23 mouse cellular contexts compared by ENCODE assay signal in genomic region chr8:66759716-66760115, GRCm38 (mm10).
A peak's percentile ranks its signal among the peaks of the same experiment; 100 is the strongest.
DNase-seq lines count a peak whose midpoint lies in the region; ATAC-seq and TF ChIP-seq lines count a peak whose summit lies in the region.
"Had no signal": no experiment of that assay in that cellular context is flagged by ENCODE, and none has a peak within 500 bp of the region (broad histone marks: within the 10 kb centered on the region; RNA-seq: fewer than 3 reads in every experiment).

No protein-coding gene starts in this region.

- H3K4me3 ChIP-seq in forebrain, postnatal 0 days (ENCODE audit: low read depth, low read length): no peak overlapping the region
- H3K4me3 ChIP-seq in forebrain, embryonic 11.5 days (ENCODE audit: low read depth, low read length): no peak overlapping the region
- no peak overlapping the region for H3K4me3 ChIP-seq in heart, embryonic 13.5 days
- H3K4me3 ChIP-seq in heart, embryonic 12.5 days: no peak overlapping the region
- no peak overlapping the region for H3K4me3 ChIP-seq in lung, embryonic 16.5 days (ENCODE audit: low read length)
- H3K4me3 ChIP-seq: embryonic facial prominence, embryonic 15.5 days; gastrocnemius, adult 2 months; hindbrain, embryonic 12.5 days; kidney, embryonic 15.5 days; midbrain, embryonic 10.5 days; neural tube, embryonic 15.5 days had no signal

- no peaks in the 10 kb centered on the region for H3K36me3 ChIP-seq in forebrain, postnatal 0 days (ENCODE audit: insufficient read depth)
- no peaks in the 10 kb centered on the region for H3K36me3 ChIP-seq in forebrain, embryonic 11.5 days (ENCODE audit: control insufficient read depth, insufficient read depth, low read length)
- no peaks in the 10 kb centered on the region for H3K36me3 ChIP-seq in heart, embryonic 13.5 days
- no peaks in the 10 kb centered on the region for H3K36me3 ChIP-seq in heart, embryonic 12.5 days
- no peaks in the 10 kb centered on the region for H3K36me3 ChIP-seq in lung, embryonic 16.5 days (ENCODE audit: control insufficient read depth, insufficient read depth, low read length)
- H3K36me3 ChIP-seq: embryonic facial prominence, embryonic 15.5 days; hindbrain, embryonic 12.5 days; kidney, embryonic 15.5 days; midbrain, embryonic 10.5 days; neural tube, embryonic 15.5 days had no signal

- peak; percentile 64 for ATAC-seq in forebrain, postnatal 0 days
- ATAC-seq in forebrain, embryonic 11.5 days (replicated peaks; ENCODE audit: low FRiP score): no peak
- no peak for ATAC-seq in heart, embryonic 13.5 days (ENCODE audit: extremely low read depth, insufficient number of reproducible peaks, low FRiP score, low TSS enrichment)
- no peak for ATAC-seq in heart, embryonic 12.5 days (ENCODE audit: insufficient number of reproducible peaks, low FRiP score)
- peak; percentile 71 for ATAC-seq in lung, embryonic 16.5 days (ENCODE audit: low read depth)

- TF ChIP-seq CTCF in forebrain, postnatal 0 days (IDR thresholded peaks at IDR 0.05; ENCODE audit: low read depth): no peak

- H3K27me3 ChIP-seq in forebrain, postnatal 0 days (ENCODE audit: insufficient read depth, low read length): no peaks in the 10 kb centered on the region
- no peaks in the 10 kb centered on the region for H3K27me3 ChIP-seq in forebrain, embryonic 11.5 days (ENCODE audit: control insufficient read depth, insufficient read depth, low read length)
- no peaks in the 10 kb centered on the region for H3K27me3 ChIP-seq in heart, embryonic 13.5 days (replicated peaks)
- no peaks in the 10 kb centered on the region for H3K27me3 ChIP-seq in heart, embryonic 12.5 days (replicated peaks)
- no peaks in the 10 kb centered on the region for H3K27me3 ChIP-seq in lung, embryonic 16.5 days (ENCODE audit: control insufficient read depth, insufficient read depth, low read depth, low read length)
- H3K27me3 ChIP-seq: embryonic facial prominence, embryonic 15.5 days; hindbrain, embryonic 12.5 days; kidney, embryonic 15.5 days; neural tube, embryonic 15.5 days had no signal

- H3K4me1 ChIP-seq in forebrain, postnatal 0 days (ENCODE audit: insufficient read depth): no peaks in the 10 kb centered on the region
- no peaks in the 10 kb centered on the region for H3K4me1 ChIP-seq in forebrain, embryonic 11.5 days (replicated peaks; ENCODE audit: control insufficient read depth, insufficient read depth, low read length)
- peaks cover 13% of the 10 kb centered on the region for H3K4me1 ChIP-seq in heart, embryonic 13.5 days
- peaks cover 7% of the 10 kb centered on the region for H3K4me1 ChIP-seq in heart, embryonic 12.5 days (replicated peaks)
- H3K4me1 ChIP-seq in lung, embryonic 16.5 days (replicated peaks; ENCODE audit: control insufficient read depth, insufficient read depth, low read length): no peaks in the 10 kb centered on the region
- H3K4me1 ChIP-seq: embryonic facial prominence, embryonic 15.5 days; hindbrain, embryonic 12.5 days; kidney, embryonic 15.5 days; midbrain, embryonic 10.5 days; neural tube, embryonic 15.5 days had no signal

- no peak overlapping the region for H3K27ac ChIP-seq in forebrain, postnatal 0 days (ENCODE audit: low read depth, low read length)
- no peak overlapping the region for H3K27ac ChIP-seq in forebrain, embryonic 11.5 days (ENCODE audit: low read depth, low read length)
- peak overlapping the region; percentile 50; the same call in 1 of the 2 replicates for H3K27ac ChIP-seq in heart, embryonic 13.5 days (replicated peaks)
- H3K27ac ChIP-seq in heart, embryonic 12.5 days (ENCODE audit: poor library complexity, severe bottlenecking): no peak overlapping the region; the same call in 1 of the 2 replicates
- H3K27ac ChIP-seq in lung, embryonic 16.5 days (ENCODE audit: low read length): no peak overlapping the region
- H3K27ac ChIP-seq: embryonic facial prominence, embryonic 15.5 days; gastrocnemius, adult 2 months; hindbrain, embryonic 12.5 days; kidney, embryonic 15.5 days; midbrain, embryonic 10.5 days; neural tube, embryonic 15.5 days had no signal

- no peaks in the 10 kb centered on the region for H3K9me3 ChIP-seq in forebrain, postnatal 0 days (ENCODE audit: low read length)
- no peaks in the 10 kb centered on the region for H3K9me3 ChIP-seq in forebrain, embryonic 11.5 days (ENCODE audit: control insufficient read depth, low read length)
- no peaks in the 10 kb centered on the region for H3K9me3 ChIP-seq in heart, embryonic 13.5 days
- no peaks in the 10 kb centered on the region for H3K9me3 ChIP-seq in heart, embryonic 12.5 days (replicated peaks)
- H3K9me3 ChIP-seq in lung, embryonic 16.5 days (ENCODE audit: control insufficient read depth, low read length): no peaks in the 10 kb centered on the region
- H3K9me3 ChIP-seq: embryonic facial prominence, embryonic 15.5 days; hindbrain, embryonic 12.5 days; kidney, embryonic 15.5 days; midbrain, embryonic 10.5 days; neural tube, embryonic 15.5 days had no signal

- no peak overlapping the region for H3K4me2 ChIP-seq in forebrain, postnatal 0 days (ENCODE audit: low read depth)
- no peak overlapping the region for H3K4me2 ChIP-seq in forebrain, embryonic 11.5 days (ENCODE audit: low read depth, low read length, severe bottlenecking)
- H3K4me2 ChIP-seq in heart, embryonic 13.5 days: no peak overlapping the region
- no peak overlapping the region for H3K4me2 ChIP-seq in heart, embryonic 12.5 days
- no peak overlapping the region for H3K4me2 ChIP-seq in lung, embryonic 16.5 days (ENCODE audit: low read depth, low read length)
- H3K4me2 ChIP-seq: embryonic facial prominence, embryonic 15.5 days; hindbrain, embryonic 12.5 days; kidney, embryonic 15.5 days; neural tube, embryonic 15.5 days had no signal

- DNase-seq in forebrain, postnatal 0 days: peak; percentile 20
- DNase-seq in forebrain, embryonic 11.5 days (ENCODE audit: low spot score): no peak
- no peak for DNase-seq in lung, postnatal 4 days
- DNase-seq in urinary bladder, postnatal 25 days (ENCODE audit: low spot score): no peak
- DNase-seq: adrenal gland, postnatal 36 days; cerebellum, adult 11 months; cerebellum, adult 9-11 months; gastrocnemius, adult 2 months; kidney, adult 11 months; kidney, postnatal 36 days; layer of hippocampus, postnatal 36 days; right cerebral cortex, adult 18-20 months; right cerebral cortex, postnatal 4 days; thymus, adult 18-20 months; thymus, postnatal 36 days had no signal

- no peak overlapping the region for H3K9ac ChIP-seq in forebrain, postnatal 0 days
- no peak overlapping the region for H3K9ac ChIP-seq in forebrain, embryonic 11.5 days (ENCODE audit: low read length)
- H3K9ac ChIP-seq in heart, embryonic 13.5 days: no peak overlapping the region
- H3K9ac ChIP-seq in heart, embryonic 12.5 days: no peak overlapping the region
- no peak overlapping the region for H3K9ac ChIP-seq in lung, embryonic 16.5 days (ENCODE audit: low read length)
- H3K9ac ChIP-seq: embryonic facial prominence, embryonic 15.5 days; hindbrain, embryonic 12.5 days; kidney, embryonic 15.5 days; neural tube, embryonic 15.5 days had no signal

Comparison
In these comparisons a context has a peak if more than half of its experiments do, and no peak if none do; other contexts are left out.
1. ATAC-seq: peak in forebrain, postnatal 0 days (single experiment) and lung, embryonic 16.5 days (single experiment); none in forebrain, embryonic 11.5 days (single experiment), heart, embryonic 13.5 days (single experiment) and heart, embryonic 12.5 days (single experiment).